Mouse (Mus musculus) gastrocnemius, postnatal 25 days (tissue): ENCODE results near the gene 4933417A18Rik. TPM values are rescaled to one million over a fixed set of nuclear protein-coding genes. Genes with fewer than 3 reads are reported as not detected.
"Not testable (repeated sequence)": the region's sequence is repeated elsewhere in the genome, so short reads cannot be mapped to it uniquely, and the experiment has no call there.

ENCODE experiments used
- DNase-seq: peaks from one replicate; pipeline ENCODE4 v3.0.0; 2022
- long read RNA-seq, 2 experiments: library from polyadenylated mRNA; stranded (forward); transcript quantifications; one replicate each; pipeline ENCODE4 v2.0.0; 2021
- total RNA-seq, 2 experiments: library from RNA; stranded (reverse); gene quantifications; 1 replicate in 1 of 2; 2 replicates in 1 of 2; pipeline ENCODE4 v1.2.3; 2021

4933417A18Rik gene
- not detected for total RNA-seq
- long read RNA-seq, experiment 1: 0 reads
- long read RNA-seq, experiment 2: 0 reads

DNA sequence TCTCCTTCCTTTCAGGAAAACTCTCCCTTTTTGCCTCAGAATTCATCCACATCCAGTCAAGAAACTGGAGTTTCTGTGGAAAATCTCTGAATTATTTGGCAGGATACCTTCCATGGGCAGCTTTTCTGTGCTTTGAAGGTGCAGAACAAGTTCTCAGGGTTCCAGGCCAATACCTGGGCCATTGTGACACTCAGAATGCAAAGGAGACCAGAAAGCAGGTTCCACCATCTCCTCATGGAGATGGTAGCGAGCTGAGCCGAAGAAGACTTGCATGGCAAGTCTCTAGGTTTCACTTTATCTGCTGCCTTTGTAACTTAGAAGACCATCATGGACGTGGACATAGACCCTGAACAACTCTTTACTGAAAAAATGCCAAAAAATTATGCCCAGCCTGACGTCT lies at the start of gene 4933417A18Rik, which contains the start of gene Fam217a:
TSS of gene 4933417A18Rik (plus strand) at position 200 of the 400 bp plus-strand sequence.
TSS of gene Fam217a (minus strand) at position 101 of the 400 bp plus-strand sequence.
- DNase-seq: no peak

DNA sequence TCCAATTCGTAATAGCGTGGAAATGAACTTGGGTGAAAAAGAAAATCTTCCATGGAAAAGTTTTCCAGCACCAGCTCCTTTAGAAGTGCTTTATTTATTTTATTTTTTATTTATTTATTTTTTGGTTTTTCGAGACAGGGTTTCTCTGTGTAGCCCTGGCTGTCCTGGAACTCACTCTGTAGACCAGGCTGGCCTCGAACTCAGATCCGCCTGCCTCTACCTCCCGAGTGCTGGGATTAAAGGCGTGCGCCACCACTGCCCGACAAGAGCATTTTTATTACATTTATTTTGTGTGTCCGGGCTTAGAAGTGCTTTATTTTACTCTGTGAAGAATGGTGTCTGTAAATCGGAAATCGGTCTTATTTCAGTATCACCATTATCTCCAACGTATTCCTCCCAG lies 49.5 kb upstream of the 4933417A18Rik start:
- peak; percentile 28 for DNase-seq

GRCm38 (mm10) chr13:34875166-34875710 lies 49.0 kb upstream of the 4933417A18Rik start, which contains the start of gene Prpf4b:
TSS of gene Prpf4b (plus strand) at chr13:34875302.
- DNase-seq: peak; percentile 93

DNA sequence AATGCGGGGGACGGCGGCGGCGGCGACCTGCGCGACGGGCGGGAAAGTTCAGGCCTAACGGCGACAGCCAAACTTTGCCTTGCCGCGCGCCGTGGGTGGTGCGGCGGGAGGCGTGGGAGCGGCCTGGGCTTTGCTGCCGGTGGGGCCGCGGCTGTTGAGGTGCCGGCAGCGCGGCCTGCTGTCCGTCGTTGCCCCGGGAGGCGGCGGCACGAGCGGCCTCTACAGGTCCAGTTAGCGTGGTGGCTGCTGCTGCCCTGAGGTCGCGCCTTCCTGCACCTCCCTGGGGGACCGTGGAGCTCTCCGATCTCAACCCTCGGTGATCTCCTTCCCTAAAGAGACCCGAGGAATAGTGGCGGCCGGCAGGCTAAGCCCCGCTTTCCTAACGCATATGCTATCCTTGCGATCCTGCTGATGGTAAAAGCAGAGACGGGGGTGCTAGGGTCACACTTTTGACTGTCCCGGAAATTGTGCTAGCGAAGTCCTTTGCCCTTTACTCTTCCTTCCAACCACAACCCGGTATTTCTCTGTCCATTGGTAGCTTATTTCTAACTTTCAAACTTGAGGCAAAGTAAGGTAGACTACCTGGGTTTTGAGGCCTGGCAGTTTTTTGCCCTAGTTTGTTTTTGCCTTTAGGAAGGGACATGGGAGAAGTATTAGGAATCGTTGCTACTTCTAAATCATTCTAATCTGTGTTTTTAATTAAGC lies 48.3 kb upstream of the 4933417A18Rik start:
- DNase-seq: no peak

- DNase-seq: no peak
These were observed 47.7 kb upstream of the 4933417A18Rik start for GRCm38 (mm10) chr13:34876481-34876880.

DNA sequence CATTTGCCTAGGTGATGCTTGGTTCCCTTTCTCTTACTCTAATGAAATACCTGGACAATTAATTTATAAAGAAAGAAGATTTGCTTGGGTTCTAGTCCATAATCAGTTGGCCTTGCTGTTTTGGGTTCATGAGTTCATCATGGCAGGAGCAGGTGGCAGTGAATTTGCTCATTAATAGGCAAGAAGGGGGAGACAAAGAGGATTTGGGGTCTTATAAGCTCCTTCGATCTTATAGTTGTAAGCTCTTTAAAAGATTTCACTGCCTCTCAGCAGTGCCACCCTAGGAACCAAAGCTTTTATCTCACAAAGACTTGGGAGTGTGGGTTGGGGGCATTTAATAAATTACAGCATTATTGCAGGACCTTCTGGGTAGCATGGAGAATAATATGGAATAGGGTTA lies 31.3 kb upstream of the 4933417A18Rik start:
- no peak for DNase-seq

GRCm38 (mm10) chr13:34914614-34915013 lies 9.6 kb upstream of the 4933417A18Rik start:
- no peak for DNase-seq

DNA sequence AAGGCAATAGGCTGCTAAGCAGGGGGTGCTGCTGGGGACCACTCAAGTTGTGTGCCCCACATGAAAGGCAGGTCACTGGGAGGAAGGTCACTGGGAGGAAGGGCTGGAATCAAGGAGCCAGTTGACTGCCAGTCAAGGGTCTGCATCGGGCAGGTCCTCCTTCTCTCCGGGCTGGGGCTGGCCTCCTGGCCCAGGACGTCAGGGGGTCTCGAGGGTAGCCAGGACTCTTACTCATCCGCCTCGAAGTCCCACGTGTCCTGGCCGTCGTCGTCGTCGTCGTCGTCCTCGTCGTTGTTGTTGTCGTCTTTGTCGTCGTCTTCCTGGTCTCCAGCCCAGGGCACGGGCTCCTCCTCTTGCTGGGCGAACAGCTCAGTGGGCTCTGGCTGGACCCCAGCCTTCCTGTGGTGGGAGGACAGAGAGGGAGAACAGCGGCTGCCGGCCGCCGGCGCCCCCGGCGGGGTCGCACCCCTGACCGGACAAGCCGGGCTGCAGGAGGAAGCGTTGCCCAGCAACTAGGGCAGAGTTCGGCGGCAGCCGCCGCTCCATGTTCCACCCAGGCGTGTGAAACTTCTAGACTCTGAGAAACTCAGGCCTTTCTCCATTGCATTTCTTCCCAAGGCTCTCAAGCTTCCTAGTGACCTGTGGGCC lies 7.6 kb upstream of the 4933417A18Rik start:
- no peak for DNase-seq

GRCm38 (mm10) chr13:34934931-34935644 lies 10.9 kb downstream of the 4933417A18Rik start:
- DNase-seq: no peak

DNA sequence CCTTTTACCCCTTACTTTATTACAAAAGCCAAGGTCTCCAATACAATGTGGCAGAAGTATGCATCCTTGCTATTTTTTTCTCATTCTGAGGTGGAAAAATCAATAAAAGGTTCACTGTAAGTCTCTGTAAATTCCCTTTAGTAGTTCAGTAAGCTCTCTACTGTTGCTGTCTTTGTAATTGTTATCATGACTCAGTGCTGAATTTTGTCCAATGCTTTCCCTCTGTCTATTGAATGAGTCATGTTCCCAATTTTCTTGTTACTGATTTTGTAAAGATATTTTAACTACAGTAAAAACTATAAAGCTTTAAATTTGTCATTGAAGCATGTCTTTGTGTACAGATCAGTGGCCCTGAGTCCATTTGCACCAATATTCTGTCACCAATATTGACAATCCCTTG lies 18.2 kb downstream of the 4933417A18Rik start:
- DNase-seq: no peak

GRCm38 (mm10) chr13:34951437-34951836 lies 27.2 kb downstream of the 4933417A18Rik start:
- DNase-seq: not testable (repeated sequence)

DNA sequence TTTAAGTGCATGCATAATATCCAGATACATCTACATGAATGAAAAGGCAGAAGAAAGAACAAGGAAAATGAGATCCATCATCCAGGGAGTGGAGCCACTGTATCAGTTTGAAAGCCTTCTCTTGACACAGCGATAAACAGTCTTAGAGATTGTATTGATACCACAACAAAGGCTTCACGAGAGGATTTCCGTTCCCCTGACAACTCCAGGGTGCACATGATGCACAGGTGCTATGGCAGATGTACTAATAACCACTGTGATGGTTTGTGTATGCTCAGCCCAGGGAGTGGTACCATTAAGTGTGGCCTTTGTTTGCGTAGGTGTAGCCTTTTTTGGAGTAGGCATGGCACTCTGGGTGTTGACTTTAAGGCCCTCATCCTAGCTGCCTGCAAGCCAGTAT lies 32.7 kb downstream of the 4933417A18Rik start:
- DNase-seq: no peak

DNA sequence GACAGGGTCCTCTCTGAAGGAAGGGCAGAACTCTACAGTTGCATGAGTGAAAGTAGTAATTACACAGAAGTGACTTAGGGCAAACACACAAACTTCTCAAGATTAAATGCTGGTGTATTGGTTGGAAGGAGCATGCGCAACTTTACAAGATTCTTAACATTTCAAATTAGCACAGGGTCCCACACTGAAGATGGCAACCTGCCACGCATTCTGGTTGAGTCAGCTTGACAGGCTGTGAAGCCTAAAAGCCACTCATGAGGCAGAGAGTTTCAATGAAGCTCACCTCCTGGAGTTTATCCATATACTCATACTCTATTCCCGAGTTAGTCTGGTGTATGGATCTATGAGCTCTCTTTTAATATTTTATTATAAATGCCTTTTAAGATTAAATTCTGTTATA lies 33.9 kb downstream of the 4933417A18Rik start:
- not testable (repeated sequence) for DNase-seq

GRCm38 (mm10) chr13:34960996-34961770 lies 37.0 kb downstream of the 4933417A18Rik start:
- DNase-seq: no peak

DNA sequence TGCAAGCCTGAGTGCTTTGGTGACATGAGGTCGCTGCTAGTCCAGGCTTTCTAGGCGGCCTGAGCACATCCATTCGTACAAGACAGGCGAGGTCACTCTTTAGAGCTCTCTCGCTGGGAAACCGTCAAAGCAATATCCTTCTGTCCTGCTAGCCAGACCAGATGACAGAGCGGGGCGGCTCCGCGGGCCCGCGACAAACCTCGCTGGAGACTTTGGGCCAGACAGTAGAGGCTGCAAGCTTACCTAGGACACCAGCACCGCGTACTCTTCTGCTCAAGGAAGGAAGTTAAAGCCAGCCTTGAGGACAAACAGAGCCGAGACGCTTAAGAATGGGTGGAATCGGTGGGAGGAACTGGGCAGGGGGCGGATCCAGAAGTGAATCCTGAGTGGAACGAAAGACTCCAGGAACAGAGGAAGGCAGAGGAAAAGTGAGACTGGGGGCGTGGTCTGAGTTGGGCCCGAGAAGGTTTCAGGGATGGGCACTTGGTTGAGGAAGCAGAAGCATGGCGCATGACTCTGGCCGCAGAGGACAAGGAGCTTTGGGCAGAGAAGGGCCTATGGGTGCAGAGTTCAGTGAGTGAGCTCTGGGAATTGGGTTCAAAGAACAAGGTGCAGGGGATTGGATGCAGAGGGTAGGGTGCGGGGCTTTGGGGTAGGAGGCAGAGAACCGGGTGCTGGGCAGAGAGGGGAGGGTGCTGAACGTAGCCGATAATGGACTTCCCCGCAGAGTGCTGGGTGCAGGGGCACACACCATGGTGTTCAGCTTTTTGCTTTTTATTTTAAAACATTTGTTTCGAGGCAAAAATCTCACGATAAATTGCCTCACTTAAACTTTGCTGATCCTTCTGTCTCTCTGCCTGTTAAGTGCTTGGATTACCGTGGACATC lies 39.5 kb downstream of the 4933417A18Rik start, which contains the start of gene Eci3:
TSS of gene Eci3 (minus strand) at position 300 of the 887 bp plus-strand sequence.
- peak; percentile 13 for DNase-seq

DNA sequence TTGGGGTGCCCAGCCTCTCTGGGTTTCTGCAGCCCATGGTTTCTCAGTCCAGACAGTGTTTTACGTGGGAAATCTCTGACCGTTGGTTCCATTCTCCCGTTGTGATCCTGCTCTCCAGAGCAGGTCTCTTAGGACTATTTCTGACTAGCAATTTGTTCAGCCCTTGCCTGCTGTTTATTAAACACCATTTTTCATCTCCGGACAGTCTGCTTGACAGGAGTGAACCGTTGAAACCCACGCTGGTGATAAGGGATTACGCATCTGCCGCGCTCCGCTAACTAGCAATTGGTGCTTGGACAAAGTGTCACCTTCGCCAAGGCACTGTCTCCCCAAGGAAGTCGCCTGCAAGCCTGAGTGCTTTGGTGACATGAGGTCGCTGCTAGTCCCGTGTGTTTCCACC lies 40.2 kb downstream of the 4933417A18Rik start:
- DNase-seq: no peak

- no peak for DNase-seq
These were observed 40.7 kb downstream of the 4933417A18Rik start for GRCm38 (mm10) chr13:34964866-34965265.

DNA sequence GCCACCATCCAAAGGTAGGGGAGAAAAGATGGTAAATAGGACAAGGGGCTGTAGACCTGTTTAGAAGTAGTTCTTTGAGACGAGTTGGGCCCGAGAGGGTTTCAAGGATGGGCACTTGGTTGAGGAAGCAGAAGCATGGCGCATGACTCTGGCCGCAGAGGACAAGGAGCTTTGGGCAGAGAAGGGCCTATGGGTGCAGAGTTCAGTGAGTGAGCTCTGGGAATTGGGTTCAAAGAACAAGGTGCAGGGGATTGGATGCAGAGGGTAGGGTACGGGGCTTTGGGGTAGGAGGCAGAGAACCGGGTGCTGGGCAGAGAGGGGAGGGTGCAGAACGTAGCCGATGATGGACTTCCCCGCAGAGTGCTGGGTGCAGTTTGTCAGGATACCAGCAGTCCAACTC lies 41.4 kb downstream of the 4933417A18Rik start:
- not testable (repeated sequence) for DNase-seq

- DNase-seq: not testable (repeated sequence)
These were observed 48.2 kb downstream of the 4933417A18Rik start for GRCm38 (mm10) chr13:34972456-34972855.

GRCm38 (mm10) chr13:34973149-34973548 lies 48.9 kb downstream of the 4933417A18Rik start:
- DNase-seq: no peak
